ENCODE assay signal across 12 mouse cellular contexts in genomic region chr2:72588814-72589213, GRCm38 (mm10).
A peak's percentile ranks its signal among the peaks of the same experiment; 100 is the strongest.
DNase-seq lines count a peak whose midpoint lies in the region; ATAC-seq lines count a peak whose summit lies in the region.
"Had no signal": no experiment of that assay in that cellular context is flagged by ENCODE, and none has a peak within 500 bp of the region (broad histone marks: within the 10 kb centered on the region; RNA-seq: fewer than 3 reads in every experiment).

No protein-coding gene starts in this region.

- no peaks in the 10 kb centered on the region for H3K9me3 ChIP-seq in forebrain, embryonic 15.5 days

- H3K4me1 ChIP-seq in forebrain, embryonic 15.5 days, result peaks cover 6% of the 10 kb centered on the region; the same call in 1 of the 2 replicates

- H3K27me3 ChIP-seq in forebrain, embryonic 15.5 days, result no peaks in the 10 kb centered on the region

- no peaks in the 10 kb centered on the region for H3K36me3 ChIP-seq in forebrain, embryonic 15.5 days

- H3K4me3 ChIP-seq in forebrain, embryonic 15.5 days, result no peak overlapping the region

- 86% methylated on average over 7 of the region's 7 CpGs for WGBS in forebrain, embryonic 15.5 days

- H3K4me2 ChIP-seq in forebrain, embryonic 15.5 days (replicated peaks), result no peak overlapping the region

- H3K27ac ChIP-seq in forebrain, embryonic 15.5 days (replicated peaks), result no peak overlapping the region

- ATAC-seq in forebrain, embryonic 15.5 days (replicated peaks), result no peak
- ATAC-seq: Patski had no signal

- DNase-seq in heart, adult 9 months (ENCODE audit: low spot score in 2 of 2), result peak; percentile 23 to 49
- DNase-seq in heart, postnatal 4 days, result no peak
- peak; percentile 13 for DNase-seq in ovary, postnatal 14 days (ENCODE audit: low spot score)
- DNase-seq in ovary, postnatal 36 days (ENCODE audit: low spot score), result no peak
- peak; percentile 53 to 77 for DNase-seq in frontal cortex, adult 2 months (ENCODE audit: extremely low spot score in 1 of 2, low spot score in 1 of 2)
- DNase-seq in naive thymus-derived CD4-positive, alpha-beta T cell, adult 2 months (ENCODE audit: low read depth), result peak; percentile 5
- no peak for DNase-seq in adrenal gland, adult (ENCODE audit: inconsistent age in 2 of 2, low spot score in 1 of 2)
- DNase-seq: adrenal gland, postnatal 14 days; cerebellum, adult 11-12 months; kidney, postnatal 4 days had no signal

- H3K9ac ChIP-seq in forebrain, embryonic 15.5 days (replicated peaks), result no peak overlapping the region

Comparison
In these comparisons a context has a peak if more than half of its experiments do, and no peak if none do; other contexts are left out.
1. DNase-seq: peak in heart, adult 9 months (2 of 2), ovary, postnatal 14 days (single experiment), frontal cortex, adult 2 months (2 of 2) and naive thymus-derived CD4-positive, alpha-beta T cell, adult 2 months (single experiment); none in heart, postnatal 4 days (single experiment), ovary, postnatal 36 days (single experiment) and adrenal gland, adult (0 of 2).